ENCODE assay signal across 8 mouse cellular contexts in genomic region chr1:136047432-136047831, GRCm38 (mm10). TPM values are rescaled to one million over a fixed set of nuclear protein-coding genes. Genes with fewer than 3 reads are reported as not detected.
DNase-seq lines count a peak whose midpoint lies in the region; ATAC-seq and TF ChIP-seq lines count a peak whose summit lies in the region.

No protein-coding gene starts in this region.

- TF ChIP-seq CTCF in left cerebral cortex, adult 2 months (IDR thresholded peaks at IDR 0.05), result peak; percentile 72

- H3K27ac ChIP-seq in left cerebral cortex, adult 2 months, result no peak overlapping the region

- peak; percentile 33 for DNase-seq in adrenal gland, postnatal 10 days
- no peak for DNase-seq in adrenal gland, postnatal 4 days (ENCODE audit: low spot score in 2 of 2)
- DNase-seq in left cerebral cortex, adult 2 months (ENCODE audit: extremely low spot score in 1 of 2, low spot score in 2 of 2), result no peak
- DNase-seq in left cerebral cortex, postnatal 10 days (ENCODE audit: extremely low spot score in 1 of 2, low spot score in 2 of 2), result no peak
- peak; percentile 26 for DNase-seq in c-Kit-positive CD71-positive TER-119-positive erythroid progenitor cells, embryonic 14.5 days (ENCODE audit: low spot score)

- peak; percentile 67 for ATAC-seq in megakaryocyte progenitor cell, adult 5-6 weeks (replicated peaks; ENCODE audit: poor library complexity)
- ATAC-seq in inflammation-experienced regulatory T-cells, adult 6 months, result no peak
- ATAC-seq in monocyte, adult 5-6 weeks (replicated peaks; ENCODE audit: insufficient number of reproducible peaks, low FRiP score, low TSS enrichment, poor library complexity, severe bottlenecking), result no peak

- intact Hi-C loops in left cerebral cortex, adult 2 months (cut with DNase I), result loop anchor here (1.0 to 5.0 kb wide), 3 partner anchors 120 to 475 kb away; no protein-coding TSS in a partner anchor
- intact Hi-C loops in left cerebral cortex, postnatal 10 days (cut with DNase I), result loop anchor here (5.0 to 10.0 kb wide), 3 partner anchors 197 to 470 kb away; no protein-coding TSS in a partner anchor

- no peak overlapping the region for H3K4me3 ChIP-seq in left cerebral cortex, adult 2 months

RNA-seq across cellular contexts. Expression of gene Ascl5, which starts 3.2 kb away (rescaled TPM):
- not detected for total RNA-seq in adrenal gland, postnatal 10 days (2021)
- total RNA-seq in adrenal gland, postnatal 4 days (2021), result not detected
- 1 to 10 TPM; 1.8 to 2.0 TPM for total RNA-seq in left cerebral cortex, adult 2 months (2021)
- 1 to 10 TPM in 1 of 2 experiments, under 1 TPM in 1; 0.66 to 1.2 TPM for total RNA-seq in left cerebral cortex, postnatal 10 days (2021)
- total RNA-seq in megakaryocyte progenitor cell, adult 5-6 weeks (2015), result not detected in 2 replicates
- total RNA-seq in megakaryocyte progenitor cell, adult 5-6 weeks (2017), result not detected in 2 replicates
- polyA plus RNA-seq in inflammation-experienced regulatory T-cells, adult 6 months (2017; shearing (Covaris generic)), result not detected
- total RNA-seq in monocyte, adult 5-6 weeks (2017), result not detected in 3 replicates

RNA-seq across cellular contexts. Expression of gene Cacna1s, which starts 5.1 kb away (rescaled TPM):
- 10 to 100 TPM in 1 of 2 experiments, 1 to 10 TPM in 1; 8.6 to 30.5 TPM for total RNA-seq in adrenal gland, postnatal 10 days (2021)
- total RNA-seq in adrenal gland, postnatal 4 days (2021), result 1 to 10 TPM; 6.0 to 9.7 TPM
- 1 to 10 TPM; 1.3 to 1.8 TPM for total RNA-seq in left cerebral cortex, adult 2 months (2021)
- total RNA-seq in left cerebral cortex, postnatal 10 days (2021), result 1 to 10 TPM; 1.5 to 2.4 TPM
- not detected in 2 replicates for total RNA-seq in megakaryocyte progenitor cell, adult 5-6 weeks (2015)
- not detected in 2 replicates for total RNA-seq in megakaryocyte progenitor cell, adult 5-6 weeks (2017)
- 1 to 10 TPM; 2.7 to 5.0 (median 4.9) TPM for polyA plus RNA-seq in inflammation-experienced regulatory T-cells, adult 6 months (2017; shearing (Covaris generic))
- 0.64 to 1.6 TPM (median 1.1 TPM) in 3 replicates for total RNA-seq in monocyte, adult 5-6 weeks (2017)

RNA-seq across cellular contexts. Expression of gene Tmem9, which starts 39.5 kb away (rescaled TPM):
- total RNA-seq in adrenal gland, postnatal 10 days (2021), result 10 to 100 TPM; 38.2 to 40.0 TPM
- 10 to 100 TPM; 68.3 to 69.2 TPM for total RNA-seq in adrenal gland, postnatal 4 days (2021)
- 10 to 100 TPM; 53.7 to 56.7 TPM for total RNA-seq in left cerebral cortex, adult 2 months (2021)
- total RNA-seq in left cerebral cortex, postnatal 10 days (2021), result 10 to 100 TPM; 81.3 to 84.0 TPM
- 5.8 and 12.7 TPM in 2 replicates for total RNA-seq in megakaryocyte progenitor cell, adult 5-6 weeks (2015)
- total RNA-seq in megakaryocyte progenitor cell, adult 5-6 weeks (2017), result 5.1 and 9.2 TPM in 2 replicates
- polyA plus RNA-seq in inflammation-experienced regulatory T-cells, adult 6 months (2017; shearing (Covaris generic)), result 10 to 100 TPM; 20.7 to 39.2 (median 32.3) TPM
- 1.6 to 7.8 TPM (median 2.7 TPM) in 3 replicates for total RNA-seq in monocyte, adult 5-6 weeks (2017)

RNA-seq across cellular contexts. Expression of gene Igfn1, which starts 41.3 kb away (rescaled TPM):
- 1 to 10 TPM in 1 of 2 experiments, under 1 TPM in 1; 0.82 to 3.3 TPM for total RNA-seq in adrenal gland, postnatal 10 days (2021)
- 1 to 10 TPM in 1 of 2 experiments, under 1 TPM in 1; 0.28 to 2.4 TPM for total RNA-seq in adrenal gland, postnatal 4 days (2021)
- 10 to 100 TPM; 18.5 to 20.2 TPM for total RNA-seq in left cerebral cortex, adult 2 months (2021)
- under 1 TPM; 0.41 to 0.73 TPM for total RNA-seq in left cerebral cortex, postnatal 10 days (2021)
- not detected in 2 replicates for total RNA-seq in megakaryocyte progenitor cell, adult 5-6 weeks (2015)
- total RNA-seq in megakaryocyte progenitor cell, adult 5-6 weeks (2017), result not detected in 2 replicates
- polyA plus RNA-seq in inflammation-experienced regulatory T-cells, adult 6 months (2017; shearing (Covaris generic)), result not detected
- not detected in 3 replicates for total RNA-seq in monocyte, adult 5-6 weeks (2017)

Comparison
In these comparisons a context has a peak if more than half of its experiments do, and no peak if none do; other contexts are left out.
1. DNase-seq: peak in adrenal gland, postnatal 10 days (single experiment) and c-Kit-positive CD71-positive TER-119-positive erythroid progenitor cells, embryonic 14.5 days (single experiment); none in adrenal gland, postnatal 4 days (0 of 2), left cerebral cortex, adult 2 months (0 of 2) and left cerebral cortex, postnatal 10 days (0 of 2).